Mouse (Mus musculus): Measurements from ENCODE around the gene Gm17509. TPM values are rescaled to one million over a fixed set of nuclear protein-coding genes. Genes with fewer than 3 reads are reported as not detected.

Gm17509 gene
- not detected in 2 replicates for polyA plus RNA-seq (2012)

GRCm38 (mm10) chr13:117220501-117221321, at the start of gene Gm17509:
TSS of gene Gm17509 (minus strand) at chr13:117221075.
- peak within 1 kb of the TSS; percentile 91 for H3K4me3 ChIP-seq (replicated peaks)

GRCm38 (mm10) chr13:117267963-117268362, 47.1 kb upstream of the Gm17509 start:
- TF ChIP-seq TAL1 (IDR thresholded peaks at IDR 0.05; ENCODE audit: low read length) = no peak
- TF ChIP-seq GATA1 (IDR thresholded peaks at IDR 0.05; ENCODE audit: low read length) = no peak
- Histone ChIP-seq H3K36me3 (ENCODE audit: control insufficient read depth) (peaks cover 57% of the 10 kb centered on the region), H3K9me3 (ENCODE audit: control insufficient read depth, low read length) (no peaks in the 10 kb centered on the region), H3K4me3 (replicated peaks) (no peak overlapping the region), H3K27me3 (ENCODE audit: control insufficient read depth) (no peaks in the 10 kb centered on the region), H3K4me1 (ENCODE audit: control insufficient read depth) (no peaks in the 10 kb centered on the region)

More at GRCm38 (mm10) chr13:117220501-117221321, at the start of gene Gm17509:
- Histone ChIP-seq H3K27me3 (ENCODE audit: control insufficient read depth) (peaks cover 34% of the 10 kb centered on the region), H3K4me1 (ENCODE audit: control insufficient read depth) (peaks cover 67% of the 10 kb centered on the region), H3K9me3 (ENCODE audit: control insufficient read depth, low read length) (no peaks in the 10 kb centered on the region), H3K36me3 (ENCODE audit: control insufficient read depth) (peaks cover 10% of the 10 kb centered on the region)
- no peak for TF ChIP-seq GATA1 (IDR thresholded peaks at IDR 0.05; ENCODE audit: low read length)
- TF ChIP-seq TAL1 (IDR thresholded peaks at IDR 0.05; ENCODE audit: low read length) = no peak

GRCm38 (mm10) chr13:117266156-117266555, 45.3 kb upstream of the Gm17509 start:
- no peak for TF ChIP-seq GATA1 (IDR thresholded peaks at IDR 0.05; ENCODE audit: low read length)
- TF ChIP-seq TAL1 (IDR thresholded peaks at IDR 0.05; ENCODE audit: low read length) = no peak
- H3K9me3 ChIP-seq (ENCODE audit: control insufficient read depth, low read length) = no peaks in the 10 kb centered on the region
- peaks cover 52% of the 10 kb centered on the region for H3K36me3 ChIP-seq (ENCODE audit: control insufficient read depth)
- no peak overlapping the region for H3K4me3 ChIP-seq (replicated peaks)
- H3K27me3 ChIP-seq (ENCODE audit: control insufficient read depth) = no peaks in the 10 kb centered on the region
- H3K4me1 ChIP-seq (ENCODE audit: control insufficient read depth) = no peaks in the 10 kb centered on the region

- Histone ChIP-seq H3K36me3 (ENCODE audit: control insufficient read depth) (peaks cover 42% of the 10 kb centered on the region), H3K4me3 (replicated peaks) (no peak overlapping the region), H3K4me1 (ENCODE audit: control insufficient read depth) (peaks cover 3% of the 10 kb centered on the region), H3K27me3 (ENCODE audit: control insufficient read depth) (no peaks in the 10 kb centered on the region), H3K9me3 (ENCODE audit: control insufficient read depth, low read length) (no peaks in the 10 kb centered on the region)
- TF ChIP-seq GATA1 (IDR thresholded peaks at IDR 0.05; ENCODE audit: low read length) = no peak
- TF ChIP-seq TAL1 (IDR thresholded peaks at IDR 0.05; ENCODE audit: low read length) = no peak
These were observed 39.8 kb upstream of the Gm17509 start for GRCm38 (mm10) chr13:117260704-117261103.

- H3K27me3 ChIP-seq (ENCODE audit: control insufficient read depth) = no peaks in the 10 kb centered on the region
- no peak for TF ChIP-seq TAL1 (IDR thresholded peaks at IDR 0.05; ENCODE audit: low read length)
- peaks cover 16% of the 10 kb centered on the region for H3K36me3 ChIP-seq (ENCODE audit: control insufficient read depth)
- no peak overlapping the region for H3K4me3 ChIP-seq (replicated peaks)
- peaks cover 27% of the 10 kb centered on the region for H3K4me1 ChIP-seq (ENCODE audit: control insufficient read depth)
- H3K9me3 ChIP-seq (ENCODE audit: control insufficient read depth, low read length) = no peaks in the 10 kb centered on the region
These were observed 21.7 kb upstream of the Gm17509 start for GRCm38 (mm10) chr13:117242621-117243020.

GRCm38 (mm10) chr13:117242063-117242462, 21.2 kb upstream of the Gm17509 start:
- H3K36me3 ChIP-seq (ENCODE audit: control insufficient read depth) = peaks cover 20% of the 10 kb centered on the region
- H3K27me3 ChIP-seq (ENCODE audit: control insufficient read depth) = no peaks in the 10 kb centered on the region
- H3K4me3 ChIP-seq (replicated peaks) = no peak overlapping the region
- H3K4me1 ChIP-seq (ENCODE audit: control insufficient read depth) = peaks cover 32% of the 10 kb centered on the region
- TF ChIP-seq TAL1 (IDR thresholded peaks at IDR 0.05; ENCODE audit: low read length) (no peak), GATA1 (IDR thresholded peaks at IDR 0.05; ENCODE audit: low read length) (no peak)
- H3K9me3 ChIP-seq (ENCODE audit: control insufficient read depth, low read length) = no peaks in the 10 kb centered on the region

- no peak for TF ChIP-seq GATA1 (IDR thresholded peaks at IDR 0.05; ENCODE audit: low read length)
- Histone ChIP-seq H3K9me3 (ENCODE audit: control insufficient read depth, low read length) (no peaks in the 10 kb centered on the region), H3K4me3 (replicated peaks) (no peak overlapping the region), H3K36me3 (ENCODE audit: control insufficient read depth) (peaks cover 39% of the 10 kb centered on the region), H3K27me3 (ENCODE audit: control insufficient read depth) (no peaks in the 10 kb centered on the region), H3K4me1 (ENCODE audit: control insufficient read depth) (peaks cover 37% of the 10 kb centered on the region)
These were observed 16.2 kb upstream of the Gm17509 start for GRCm38 (mm10) chr13:117237111-117237510.

GRCm38 (mm10) chr13:117235530-117236212, 14.8 kb upstream of the Gm17509 start:
- peaks cover 42% of the 10 kb centered on the region for H3K36me3 ChIP-seq (ENCODE audit: control insufficient read depth)
- peaks cover 39% of the 10 kb centered on the region for H3K4me1 ChIP-seq (ENCODE audit: control insufficient read depth)
- no peaks in the 10 kb centered on the region for H3K27me3 ChIP-seq (ENCODE audit: control insufficient read depth)
- H3K9me3 ChIP-seq (ENCODE audit: control insufficient read depth, low read length) = no peaks in the 10 kb centered on the region
- TF ChIP-seq GATA1 (IDR thresholded peaks at IDR 0.05; ENCODE audit: low read length) (no peak), TAL1 (IDR thresholded peaks at IDR 0.05; ENCODE audit: low read length) (no peak)
- no peak overlapping the region for H3K4me3 ChIP-seq (replicated peaks)

- Histone ChIP-seq H3K4me3 (replicated peaks) (no peak overlapping the region), H3K36me3 (ENCODE audit: control insufficient read depth) (peaks cover 37% of the 10 kb centered on the region), H3K27me3 (ENCODE audit: control insufficient read depth) (no peaks in the 10 kb centered on the region), H3K9me3 (ENCODE audit: control insufficient read depth, low read length) (no peaks in the 10 kb centered on the region), H3K4me1 (ENCODE audit: control insufficient read depth) (peaks cover 35% of the 10 kb centered on the region)
- TF ChIP-seq TAL1 (IDR thresholded peaks at IDR 0.05; ENCODE audit: low read length) (no peak), GATA1 (IDR thresholded peaks at IDR 0.05; ENCODE audit: low read length) (no peak)
These were observed 13.6 kb upstream of the Gm17509 start for GRCm38 (mm10) chr13:117234486-117234885.
